Mouse (Mus musculus): ENCODE measurements around the gene Fcer2a. TPM values are rescaled to one million over a fixed set of nuclear protein-coding genes. Genes with fewer than 3 reads are reported as not detected.
A peak's percentile ranks its signal among the peaks of the same experiment; 100 is the strongest.

Gene Fcer2a
- polyA plus RNA-seq, 1 experiment = not detected

DNA sequence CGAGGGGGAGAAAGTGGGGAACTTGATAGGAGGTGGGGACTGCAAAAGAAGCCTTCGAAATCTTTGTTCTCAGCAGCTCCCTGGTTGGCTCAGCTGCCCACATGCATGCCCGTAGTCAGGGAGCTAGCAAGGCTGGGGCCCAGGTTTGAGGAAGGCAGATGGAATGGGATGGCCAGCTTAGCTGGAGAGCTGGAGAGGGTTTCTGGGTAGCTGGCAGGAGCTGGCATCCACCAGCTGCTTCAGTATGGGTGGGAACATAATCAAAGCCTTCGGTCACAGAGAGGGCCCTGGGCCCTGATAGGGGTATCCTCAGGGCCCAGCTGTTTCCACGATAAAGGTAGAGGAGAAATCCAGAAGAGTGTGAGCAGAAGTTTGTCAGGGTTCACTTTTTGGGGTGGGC, 11.5 kb downstream of the Fcer2a start:
- Histone ChIP-seq H3K27me3 (ENCODE audit: control insufficient read depth, insufficient read depth, low read length, poor library complexity, severe bottlenecking) (no peaks in the 10 kb centered on the region), H3K9ac (ENCODE audit: low read depth, poor library complexity, severe bottlenecking) (no peak overlapping the region), H3K4me1 (ENCODE audit: control insufficient read depth, insufficient read depth, low read length) (no peaks in the 10 kb centered on the region), H3K9me3 (replicated peaks; ENCODE audit: control insufficient read depth, insufficient read depth, low read length, poor library complexity, severe bottlenecking) (no peaks in the 10 kb centered on the region), H3K27ac (ENCODE audit: insufficient read depth, low read length) (no peak overlapping the region), H3K36me3 (ENCODE audit: control insufficient read depth, insufficient read depth, low read length, poor library complexity, severe bottlenecking) (peaks cover 11% of the 10 kb centered on the region), H3K4me3 (ENCODE audit: low read depth, low read length) (no peak overlapping the region)
- TF ChIP-seq POLR2A (IDR thresholded peaks at IDR 0.05; ENCODE audit: insufficient read depth, low read length) = no peak
- TF ChIP-seq EP300 (IDR thresholded peaks at IDR 0.05; ENCODE audit: insufficient read depth, low read depth, low read length) = no peak

DNA sequence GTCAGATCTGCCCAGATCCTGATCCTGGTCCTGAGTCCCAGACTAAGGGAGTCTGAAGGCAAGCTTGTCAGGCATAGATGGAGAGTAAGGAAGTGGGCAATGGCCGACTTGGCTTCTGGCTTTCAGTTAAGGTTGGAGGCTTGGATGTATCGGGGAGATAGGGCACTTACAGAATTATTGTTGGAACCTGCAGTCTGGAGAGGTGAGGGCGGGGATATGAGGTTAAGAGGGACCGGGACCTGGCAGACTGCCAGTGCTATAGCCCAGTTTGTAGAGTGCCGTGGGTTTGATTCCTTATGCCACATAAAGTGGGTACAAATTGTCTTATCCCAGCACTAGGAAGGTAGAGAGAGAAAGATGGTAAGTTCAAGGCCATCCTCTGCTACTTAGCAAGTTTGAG, 14.3 kb downstream of the Fcer2a start:
- Histone ChIP-seq H3K27me3 (ENCODE audit: control insufficient read depth, insufficient read depth, low read length, poor library complexity, severe bottlenecking) (no peaks in the 10 kb centered on the region), H3K9ac (ENCODE audit: low read depth, poor library complexity, severe bottlenecking) (peak overlapping the region; percentile 39; the same call in 1 of the 2 replicates), H3K4me1 (ENCODE audit: control insufficient read depth, insufficient read depth, low read length) (no peaks in the 10 kb centered on the region), H3K4me3 (ENCODE audit: low read depth, low read length) (no peak overlapping the region), H3K27ac (ENCODE audit: insufficient read depth, low read length) (no peak overlapping the region), H3K9me3 (replicated peaks; ENCODE audit: control insufficient read depth, insufficient read depth, low read length, poor library complexity, severe bottlenecking) (no peaks in the 10 kb centered on the region), H3K36me3 (ENCODE audit: control insufficient read depth, insufficient read depth, low read length, poor library complexity, severe bottlenecking) (peaks cover 11% of the 10 kb centered on the region)
- TF ChIP-seq POLR2A (IDR thresholded peaks at IDR 0.05; ENCODE audit: insufficient read depth, low read length) = no peak
- TF ChIP-seq CTCF (IDR thresholded peaks at IDR 0.05; ENCODE audit: low read depth, low read length) = no peak
- TF ChIP-seq EP300 (IDR thresholded peaks at IDR 0.05; ENCODE audit: insufficient read depth, low read depth, low read length) = no peak

DNA sequence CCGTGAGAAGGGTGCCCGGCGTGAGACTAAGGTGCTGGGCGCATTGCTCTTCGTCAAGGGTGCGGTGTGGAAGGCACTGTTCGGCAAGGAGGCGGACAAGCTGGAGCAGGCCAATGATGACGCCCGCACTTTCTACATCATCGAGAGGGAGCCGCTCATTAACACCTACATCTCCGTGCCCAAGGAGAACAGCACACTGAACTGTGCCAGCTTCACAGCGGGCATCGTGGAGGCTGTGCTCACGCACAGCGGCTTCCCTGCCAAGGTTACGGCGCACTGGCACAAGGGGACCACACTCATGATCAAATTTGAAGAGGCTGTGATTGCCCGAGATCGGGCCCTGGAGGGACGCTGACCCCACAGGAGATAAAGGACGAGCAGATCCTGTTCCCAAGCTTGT, 14.7 kb downstream of the Fcer2a start:
- no peaks in the 10 kb centered on the region for H3K9me3 ChIP-seq (replicated peaks; ENCODE audit: control insufficient read depth, insufficient read depth, low read length, poor library complexity, severe bottlenecking)
- H3K36me3 ChIP-seq (ENCODE audit: control insufficient read depth, insufficient read depth, low read length, poor library complexity, severe bottlenecking) = peaks cover 11% of the 10 kb centered on the region
- peak overlapping the region; percentile 39 for H3K9ac ChIP-seq (ENCODE audit: low read depth, poor library complexity, severe bottlenecking)
- H3K4me1 ChIP-seq (ENCODE audit: control insufficient read depth, insufficient read depth, low read length) = no peaks in the 10 kb centered on the region
- H3K27ac ChIP-seq (ENCODE audit: insufficient read depth, low read length) = no peak overlapping the region
- no peak for TF ChIP-seq EP300 (IDR thresholded peaks at IDR 0.05; ENCODE audit: insufficient read depth, low read depth, low read length)
- no peak for TF ChIP-seq CTCF (IDR thresholded peaks at IDR 0.05; ENCODE audit: low read depth, low read length)
- TF ChIP-seq POLR2A (IDR thresholded peaks at IDR 0.05; ENCODE audit: insufficient read depth, low read length) = no peak
- H3K4me3 ChIP-seq (ENCODE audit: low read depth, low read length) = peak overlapping the region; percentile 52
- no peaks in the 10 kb centered on the region for H3K27me3 ChIP-seq (ENCODE audit: control insufficient read depth, insufficient read depth, low read length, poor library complexity, severe bottlenecking)

DNA sequence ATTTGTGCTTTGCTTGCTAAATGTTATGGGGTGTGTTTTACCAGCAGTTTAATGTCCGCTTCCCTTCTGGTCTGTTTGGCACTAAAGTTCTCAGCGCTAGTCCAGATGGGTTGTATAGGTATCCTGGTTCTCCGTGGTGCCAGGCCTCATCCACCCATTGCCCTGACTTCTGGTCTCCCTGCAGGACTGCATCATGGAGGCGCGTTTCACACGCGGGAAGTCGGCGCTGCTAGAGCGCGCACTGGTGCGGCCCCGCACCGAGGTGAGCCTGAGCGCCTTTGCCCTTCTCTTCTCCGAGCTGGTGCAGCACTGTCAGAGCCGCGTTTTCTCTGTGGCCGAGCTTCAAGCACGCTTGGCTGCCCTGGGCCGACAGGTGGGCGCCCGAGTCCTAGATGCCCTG, 15.1 kb downstream of the Fcer2a start:
- Histone ChIP-seq H3K27ac (ENCODE audit: insufficient read depth, low read length) (no peak overlapping the region), H3K27me3 (ENCODE audit: control insufficient read depth, insufficient read depth, low read length, poor library complexity, severe bottlenecking) (no peaks in the 10 kb centered on the region), H3K36me3 (ENCODE audit: control insufficient read depth, insufficient read depth, low read length, poor library complexity, severe bottlenecking) (peaks cover 11% of the 10 kb centered on the region), H3K4me3 (ENCODE audit: low read depth, low read length) (peak overlapping the region; percentile 52), H3K4me1 (ENCODE audit: control insufficient read depth, insufficient read depth, low read length) (no peaks in the 10 kb centered on the region), H3K9me3 (replicated peaks; ENCODE audit: control insufficient read depth, insufficient read depth, low read length, poor library complexity, severe bottlenecking) (no peaks in the 10 kb centered on the region), H3K9ac (ENCODE audit: low read depth, poor library complexity, severe bottlenecking) (peak overlapping the region; percentile 39)
- no peak for TF ChIP-seq CTCF (IDR thresholded peaks at IDR 0.05; ENCODE audit: low read depth, low read length)
- TF ChIP-seq EP300 (IDR thresholded peaks at IDR 0.05; ENCODE audit: insufficient read depth, low read depth, low read length) = no peak
- no peak for TF ChIP-seq POLR2A (IDR thresholded peaks at IDR 0.05; ENCODE audit: insufficient read depth, low read length)

DNA sequence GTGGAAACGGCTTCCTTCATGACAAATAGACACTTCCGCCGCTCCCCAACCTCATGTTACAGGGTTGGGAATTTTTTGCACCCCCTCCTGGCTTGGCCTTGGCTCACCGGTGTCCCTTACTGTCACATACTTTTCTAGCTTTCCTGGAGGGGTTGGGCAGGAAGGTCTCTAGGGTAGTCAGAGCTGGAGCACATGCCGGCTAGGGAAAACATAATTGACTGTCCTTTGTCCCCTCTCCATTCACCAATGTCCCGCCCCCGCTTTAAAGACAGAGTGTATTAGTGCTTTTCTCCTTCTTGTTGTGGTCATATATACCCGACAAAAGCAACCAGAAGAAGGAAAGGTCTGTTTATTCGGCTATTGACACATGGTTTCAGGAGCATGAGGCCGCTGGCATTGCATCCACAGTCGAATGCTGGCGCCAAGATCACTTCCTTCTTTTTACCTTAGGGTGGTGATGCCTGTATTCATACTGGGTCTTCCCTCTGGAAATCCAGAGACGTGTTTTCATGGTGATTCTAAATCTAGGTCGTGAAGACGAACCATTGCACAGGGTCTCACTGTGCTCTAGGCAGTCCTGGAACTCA, 16.9 kb downstream of the Fcer2a start:
- Histone ChIP-seq H3K36me3 (ENCODE audit: control insufficient read depth, insufficient read depth, low read length, poor library complexity, severe bottlenecking) (peaks cover 11% of the 10 kb centered on the region), H3K9me3 (replicated peaks; ENCODE audit: control insufficient read depth, insufficient read depth, low read length, poor library complexity, severe bottlenecking) (no peaks in the 10 kb centered on the region), H3K9ac (ENCODE audit: low read depth, poor library complexity, severe bottlenecking) (peak overlapping the region; percentile 92), H3K4me3 (ENCODE audit: low read depth, low read length) (peak overlapping the region; percentile 93), H3K27me3 (ENCODE audit: control insufficient read depth, insufficient read depth, low read length, poor library complexity, severe bottlenecking) (no peaks in the 10 kb centered on the region), H3K4me1 (ENCODE audit: control insufficient read depth, insufficient read depth, low read length) (no peaks in the 10 kb centered on the region), H3K27ac (ENCODE audit: insufficient read depth, low read length) (no peak overlapping the region; the same call in 1 of the 2 replicates)
- TF ChIP-seq EP300 (IDR thresholded peaks at IDR 0.05; ENCODE audit: insufficient read depth, low read depth, low read length) (no peak), POLR2A (IDR thresholded peaks at IDR 0.05; ENCODE audit: insufficient read depth, low read length) (no peak), CTCF (IDR thresholded peaks at IDR 0.05; ENCODE audit: low read depth, low read length) (no peak)

DNA sequence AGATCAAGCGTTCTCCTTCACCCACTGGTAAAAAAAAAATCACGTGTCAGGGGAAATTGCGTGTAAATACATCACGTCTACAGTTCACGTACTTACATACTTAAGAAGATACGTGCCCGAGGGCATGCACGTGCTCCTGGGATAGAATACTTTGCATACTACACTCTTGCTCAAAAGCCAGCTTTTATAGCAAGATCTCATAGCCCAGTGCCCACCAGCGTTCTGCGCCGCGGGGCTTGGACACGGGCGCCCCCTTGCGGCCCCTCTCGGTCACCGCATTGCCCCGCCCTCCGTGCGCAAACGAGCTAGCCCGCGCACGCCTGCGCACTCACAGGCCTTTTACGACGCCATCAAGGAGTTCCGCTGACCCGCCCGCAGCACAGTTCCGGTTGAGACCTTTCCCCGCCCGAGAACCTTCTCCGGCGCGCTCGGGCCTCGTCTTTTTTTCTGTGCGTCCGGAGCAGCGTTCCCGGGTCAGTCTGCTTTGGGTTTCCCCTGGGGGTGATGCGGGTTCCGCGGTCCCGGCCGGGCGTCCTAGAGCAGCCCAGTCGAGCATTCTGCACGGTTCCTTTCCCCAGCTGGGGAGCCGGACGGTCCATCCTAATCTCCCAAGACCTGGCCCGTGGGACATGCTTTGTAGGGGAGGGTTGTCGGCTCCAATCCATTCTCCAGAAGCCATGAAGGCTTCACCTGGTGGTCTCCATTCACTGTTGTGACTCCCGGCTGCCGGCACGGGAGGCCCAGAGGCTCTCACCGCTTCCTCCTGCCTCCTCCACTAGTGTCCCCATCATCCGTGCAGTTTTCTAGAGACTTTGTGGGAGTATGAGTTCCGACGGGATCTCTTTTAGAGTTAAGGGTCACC, 17.6 kb downstream of the Fcer2a start, which contains the start of gene Trappc5:
TSS of gene Trappc5 (plus strand) at position 169 of the 862 bp plus-strand sequence.
- peaks cover 11% of the 10 kb centered on the region for H3K36me3 ChIP-seq (ENCODE audit: control insufficient read depth, insufficient read depth, low read length, poor library complexity, severe bottlenecking)
- no peaks in the 10 kb centered on the region for H3K9me3 ChIP-seq (replicated peaks; ENCODE audit: control insufficient read depth, insufficient read depth, low read length, poor library complexity, severe bottlenecking)
- peak within 1 kb of the TSS; percentile 93 for H3K4me3 ChIP-seq (ENCODE audit: low read depth, low read length)
- H3K27ac ChIP-seq (ENCODE audit: insufficient read depth, low read length) = peak within 1 kb of the TSS; percentile 31; the same call in 1 of the 2 replicates
- no peaks in the 10 kb centered on the region for H3K4me1 ChIP-seq (ENCODE audit: control insufficient read depth, insufficient read depth, low read length)
- peak; percentile 86 for TF ChIP-seq CTCF (IDR thresholded peaks at IDR 0.05; ENCODE audit: low read depth, low read length)
- TF ChIP-seq EP300 (IDR thresholded peaks at IDR 0.05; ENCODE audit: insufficient read depth, low read depth, low read length) = 0 out of 2 replicates have a peak, but pooled peaks have one; percentile 27
- peak; percentile 27 for TF ChIP-seq POLR2A (IDR thresholded peaks at IDR 0.05; ENCODE audit: insufficient read depth, low read length)
- H3K27me3 ChIP-seq (ENCODE audit: control insufficient read depth, insufficient read depth, low read length, poor library complexity, severe bottlenecking) = no peaks in the 10 kb centered on the region
- H3K9ac ChIP-seq (ENCODE audit: low read depth, poor library complexity, severe bottlenecking) = peak within 1 kb of the TSS; percentile 92
